Mouse (Mus musculus) CH12.LX (cell line): ENCODE results near the gene Abca1. TPM values are rescaled to one million over a fixed set of nuclear protein-coding genes. Genes with fewer than 3 reads are reported as not detected.

ENCODE experiments used
- DNase-seq: peaks from one replicate; pipeline ENCODE4 v3.0.0-alpha.2; 2013; ENCODE audit errors: extremely low read depth
- H3K27ac ChIP-seq: 2 replicates; pipeline ENCODE4 v1.5.1; 2012; ENCODE audit warnings: low read depth, mild to moderate bottlenecking, control low read depth, moderate library complexity; ENCODE audit not compliant: insufficient read depth
- H3K27me3 ChIP-seq: replicated peaks from 2 replicates; pipeline ENCODE3; 2012; ENCODE audit warnings: inconsistent platforms
- H3K36me3 ChIP-seq, 2 experiments: replicated peaks in 1 of 2; 2 replicates each; pipeline versions ENCODE3 to v1.6.1; 2012; ENCODE audit warnings: inconsistent platforms in 1 of 2, low read length in 1 of 2, mild to moderate bottlenecking in 1 of 2, mixed read lengths in 1 of 2, moderate library complexity in 1 of 2; ENCODE audit not compliant: control insufficient read depth in 1 of 2, insufficient read depth in 1 of 2
- H3K4me1 ChIP-seq, 2 experiments: 2 replicates each; pipeline ENCODE4 v1.6.1; 2012; ENCODE audit warnings: inconsistent platforms in 1 of 2, moderate library complexity in 1 of 2; ENCODE audit not compliant: insufficient read depth in 2 of 2, control insufficient read depth in 1 of 2
- H3K4me2 ChIP-seq: 2 replicates; pipeline ENCODE4 v1.6.1; 2012; ENCODE audit warnings: low read depth, mild to moderate bottlenecking, control low read depth; ENCODE audit not compliant: poor library complexity, insufficient read depth, severe bottlenecking
- H3K4me3 ChIP-seq, 3 experiments: fragments of 150-350 bp in 1 of 3; sonication (generic) in 1 of 3; replicated peaks in 1 of 3; 2 replicates each; pipeline versions ENCODE3 to v1.5.1; 2011 to 2012; ENCODE audit warnings: low read depth in 2 of 3, low read length in 2 of 3, mild to moderate bottlenecking in 2 of 3, moderate library complexity in 2 of 3, control low read depth in 1 of 3, improper control_type of control experiment in 1 of 3, inconsistent platforms in 1 of 3, mixed read lengths in 1 of 3; ENCODE audit not compliant: poor library complexity in 1 of 3
- H3K79me2 ChIP-seq: replicated peaks from 2 replicates; pipeline ENCODE4 v1.6.1; 2012; ENCODE audit warnings: mild to moderate bottlenecking, moderate library complexity; ENCODE audit not compliant: control insufficient read depth, poor library complexity, insufficient read depth, severe bottlenecking; ENCODE audit errors: extremely low read depth
- H3K9ac ChIP-seq: 2 replicates; pipeline ENCODE4 v1.6.1; 2012; ENCODE audit warnings: low read depth, mild to moderate bottlenecking, control low read depth, moderate library complexity; ENCODE audit not compliant: insufficient read depth
- H3K9me3 ChIP-seq: replicated peaks from 2 replicates; pipeline ENCODE3; 2012; ENCODE audit warnings: low read length, inconsistent platforms, mixed read lengths
- BHLHE40 ChIP-seq: IDR thresholded peaks from 2 replicates; pipeline ENCODE4 v1.6.1; 2011; ENCODE audit warnings: mild to moderate bottlenecking, low read depth, low read length, improper control_type of control experiment
- CHD1 ChIP-seq: IDR thresholded peaks from 2 replicates; pipeline ENCODE4 v1.6.1; 2012; ENCODE audit warnings: low read depth, low read length, improper control_type of control experiment, inconsistent platforms
- CTCF ChIP-seq, 2 experiments: IDR thresholded peaks in 1 of 2; conservative IDR thresholded peaks in 1 of 2; 2 replicates each; pipeline ENCODE4 v1.5.1; 2011 to 2012; ENCODE audit warnings: low read depth in 2 of 2, low read length in 2 of 2, improper control_type of control experiment in 1 of 2, inconsistent platforms in 1 of 2, mild to moderate bottlenecking in 1 of 2, moderate library complexity in 1 of 2
- E2F4 ChIP-seq: IDR thresholded peaks from 2 replicates; pipeline ENCODE4 v1.6.1; 2011; ENCODE audit warnings: low read depth, low read length, improper control_type of control experiment; ENCODE audit not compliant: insufficient replicate concordance
- EP300 ChIP-seq: IDR thresholded peaks from 2 replicates; pipeline ENCODE4 v1.6.1; 2011; ENCODE audit warnings: low read length, improper control_type of control experiment
- JUN ChIP-seq: IDR thresholded peaks from 2 replicates; pipeline ENCODE4 v1.6.1; 2011; ENCODE audit warnings: low read depth, mild to moderate bottlenecking, low read length, improper control_type of control experiment, moderate library complexity; ENCODE audit not compliant: insufficient read depth
- JUND ChIP-seq: conservative IDR thresholded peaks from 2 replicates; pipeline ENCODE4 v1.6.1; 2011; ENCODE audit warnings: low read depth, low read length, improper control_type of control experiment
- KAT2A ChIP-seq: IDR thresholded peaks from 2 replicates; pipeline ENCODE4 v1.6.1; 2012; ENCODE audit warnings: low read length, improper control_type of control experiment, inconsistent platforms; ENCODE audit not compliant: insufficient replicate concordance
- MAX ChIP-seq: IDR thresholded peaks from 2 replicates; pipeline ENCODE4 v1.6.1; 2011; ENCODE audit warnings: low read length, improper control_type of control experiment
- MEF2A ChIP-seq: IDR thresholded peaks from 2 replicates; pipeline ENCODE4 v1.6.1; 2014; ENCODE audit warnings: low read depth, mild to moderate bottlenecking, inconsistent platforms, low read length, improper control_type of control experiment, borderline replicate concordance
- MXI1 ChIP-seq: IDR thresholded peaks from 2 replicates; pipeline ENCODE4 v1.6.1; 2011; ENCODE audit warnings: mild to moderate bottlenecking, low read depth, low read length, improper control_type of control experiment
- NELFE ChIP-seq: IDR thresholded peaks from 2 replicates; pipeline ENCODE4 v1.6.1; 2011; ENCODE audit warnings: low read depth, low read length, improper control_type of control experiment
- NRF1 ChIP-seq: IDR thresholded peaks from 2 replicates; pipeline ENCODE4 v1.6.1; 2014; ENCODE audit warnings: low read depth, mild to moderate bottlenecking, inconsistent platforms, low read length, improper control_type of control experiment, moderate library complexity
- POLR2A ChIP-seq: IDR thresholded peaks from 2 replicates; pipeline ENCODE4 v1.6.1; 2011; ENCODE audit warnings: low read depth, mild to moderate bottlenecking, improper control_type of control experiment, low read length
- POLR2AphosphoS2 ChIP-seq: IDR thresholded peaks from 2 replicates; pipeline ENCODE4 v1.6.1; 2011; ENCODE audit warnings: low read depth, low read length, improper control_type of control experiment
- RAD21 ChIP-seq: IDR thresholded peaks from 2 replicates; pipeline ENCODE4 v1.6.1; 2011; ENCODE audit warnings: low read depth, mild to moderate bottlenecking, low read length, improper control_type of control experiment, moderate library complexity
- RCOR1 ChIP-seq: conservative IDR thresholded peaks from 2 replicates; pipeline ENCODE4 v1.6.1; 2012; ENCODE audit warnings: low read depth, mild to moderate bottlenecking, inconsistent platforms, low read length, improper control_type of control experiment
- SIN3A ChIP-seq: IDR thresholded peaks from 2 replicates; pipeline ENCODE4 v1.6.1; 2012; ENCODE audit warnings: low read length, improper control_type of control experiment, inconsistent platforms
- SMC3 ChIP-seq: IDR thresholded peaks from 2 replicates; pipeline ENCODE4 v1.6.1; 2011; ENCODE audit warnings: low read depth, low read length, improper control_type of control experiment
- ZC3H11A ChIP-seq: IDR thresholded peaks from 2 replicates; pipeline ENCODE4 v1.6.1; 2012; ENCODE audit warnings: low read depth, mild to moderate bottlenecking, inconsistent platforms, low read length, improper control_type of control experiment
- ZKSCAN1 ChIP-seq: IDR thresholded peaks from 2 replicates; pipeline ENCODE4 v1.6.1; 2012; ENCODE audit warnings: low read depth, inconsistent platforms, low read length, improper control_type of control experiment, borderline replicate concordance
- ZMIZ1 ChIP-seq: IDR thresholded peaks from 2 replicates; pipeline ENCODE4 v1.6.1; 2012; ENCODE audit warnings: low read depth, mild to moderate bottlenecking, inconsistent platforms, low read length, improper control_type of control experiment
- dilution Hi-C: fragments of 300-500 bp; cut with MboI; formaldehyde crosslinking; loops from 2 replicates; pipeline ENCODE4 v1.14.3; 2020; ENCODE audit warnings: low sequenced_read_pairs; ENCODE audit not compliant: extremely low pct_unique_long_range_greater_than_20kb, extremely low pct_ligation_motif_present
- in situ Hi-C: fragments of 300-500 bp; cut with MboI; formaldehyde crosslinking; loops from 3 replicates; pipeline ENCODE4 v1.14.3; 2019; ENCODE audit warnings: low sequenced_read_pairs, low pct_ligation_motif_present, low pct_unique_long_range_greater_than_20kb, mixed read lengths
- polyA plus RNA-seq: library from polyadenylated mRNA; unstranded; fragments of >175 nt; gene quantifications from 2 replicates; pipeline ENCODE4 v1.2.1, GENCODE M21; 2012; ENCODE audit warnings: low read depth; ENCODE audit not compliant: insufficient read length
- total RNA-seq, 2 experiments: library from RNA; depleted of rRNA; stranded (reverse); fragments of 300-350 nt in 1 of 2; fragments of >200 nt in 1 of 2; gene quantifications; 2 replicates each; pipeline ENCODE4 v1.2.3; 2012 to 2014

The Abca1 gene
- total and polyA plus RNA-seq, 3 experiments, result 0.13 to 0.46 (median 0.35) TPM

GRCm38 (mm10) chr4:53117610-53118009 lies 42.1 kb downstream of the Abca1 start:
- H3K27ac ChIP-seq, result no peak overlapping the region
- in situ Hi-C loops, result loop anchor here (25.0 kb wide), 1 partner anchor 470 kb away; no protein-coding TSS in a partner anchor

GRCm38 (mm10) chr4:53117076-53117475 lies 42.6 kb downstream of the Abca1 start:
- in situ Hi-C loops, result loop anchor here (25.0 kb wide), 1 partner anchor 470 kb away; no protein-coding TSS in a partner anchor
- dilution Hi-C loops, result no loop called here
- Histone ChIP-seq H3K9ac (no peak overlapping the region), H3K36me3 (no peaks in the 10 kb centered on the region), H3K27me3 (no peaks in the 10 kb centered on the region), H3K4me2 (no peak overlapping the region), H3K4me1 (peaks cover 3 to 38% of the 10 kb centered on the region in 2 experiments; a peak in 3 of 4 replicates), H3K79me2 (no peaks in the 10 kb centered on the region), H3K9me3 (no peaks in the 10 kb centered on the region)
- no peak for DNase-seq
- TF ChIP-seq E2F4 (no peak), POLR2A (no peak), NELFE (no peak)
- TF ChIP-seq, all 38 proteins: peak for 0
- Histone ChIP-seq H3K27ac (no peak overlapping the region), H3K4me3 (no peak overlapping the region)

More at GRCm38 (mm10) chr4:53117610-53118009, 42.1 kb downstream of the Abca1 start:
- H3K9me3 ChIP-seq, result no peaks in the 10 kb centered on the region
- no peaks in the 10 kb centered on the region for H3K36me3 ChIP-seq
- no peaks in the 10 kb centered on the region for H3K79me2 ChIP-seq
- no peaks in the 10 kb centered on the region for H3K27me3 ChIP-seq
- H3K9ac ChIP-seq, result no peak overlapping the region
- H3K4me1 ChIP-seq, result peaks cover 7 to 38% of the 10 kb centered on the region in 2 experiments
- no peak overlapping the region for H3K4me3 ChIP-seq
- H3K4me2 ChIP-seq, result no peak overlapping the region
- dilution Hi-C loops, result no loop called here
- TF ChIP-seq ZMIZ1 (no peak), JUND (no peak), MAX (no peak), JUN (no peak), NRF1 (no peak), POLR2A (no peak), ZKSCAN1 (no peak), RAD21 (peak; percentile 73), MEF2A (no peak), EP300 (no peak), CHD1 (no peak), MXI1 (no peak), POLR2AphosphoS2 (no peak), SIN3A (no peak), CTCF (conservative IDR thresholded peaks at IDR 0.05 in 1 of 2, IDR thresholded peaks at IDR 0.05 in 1 of 2; ENCODE audit: low read depth in 2 of 2, low read length in 2 of 2) (peak in 1 of 2 experiments; percentile 69; a peak in 2 of 4 replicates), ZC3H11A (peak; percentile 37; the same call in 1 of the 2 replicates), SMC3 (peak; percentile 82), RCOR1 (no peak), NELFE (no peak), BHLHE40 (no peak), KAT2A (no peak)
- peak; percentile 34 for DNase-seq
